Mouse (Mus musculus): ENCODE data around the gene 8030411F24Rik.
"Not testable (repeated sequence)": the region's sequence is repeated elsewhere in the genome, so short reads cannot be mapped to it uniquely, and the experiment has no call there.

Gene 8030411F24Rik

GRCm38 (mm10) chr2:148781709-148782108 is at the start of gene 8030411F24Rik:
Gene 8030411F24Rik, plus strand, starts transcription at chr2:148782009.
- DNase-seq: no peak

DNA sequence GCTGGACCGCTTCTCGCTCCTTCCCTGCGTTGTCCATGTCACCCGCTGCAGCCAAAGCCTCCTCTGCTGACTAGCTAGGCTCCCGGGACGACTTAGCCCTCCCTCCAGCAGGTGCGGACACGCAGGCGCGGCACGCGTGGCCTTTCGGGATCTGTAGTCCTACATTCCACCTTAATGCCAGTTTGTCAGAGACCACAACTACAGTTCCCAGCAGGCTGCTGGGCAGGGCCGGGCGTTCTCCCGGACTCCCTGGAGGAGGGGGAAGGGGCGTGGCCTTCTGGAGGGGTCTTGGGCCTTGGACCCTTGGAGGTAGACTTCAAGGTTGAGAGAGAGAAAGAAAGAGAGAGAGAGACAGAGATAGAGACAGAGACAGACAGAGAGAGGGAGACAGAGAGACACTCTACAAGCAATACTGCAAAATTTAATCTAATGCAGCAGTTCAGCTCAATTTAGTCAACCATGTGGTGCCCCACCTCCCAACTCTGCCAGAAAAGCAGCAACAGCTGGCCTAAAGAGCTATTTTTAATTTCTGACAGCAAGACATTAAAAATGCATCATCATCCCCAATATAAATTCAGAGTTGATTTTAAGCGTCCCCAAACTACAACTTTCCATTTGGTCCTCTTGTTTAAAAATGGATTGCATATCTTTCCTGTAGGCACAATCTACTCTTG is 49.3 kb upstream of the 8030411F24Rik start, which contains the start of gene Napb:
Napb (minus strand) TSS at position 141 of the 674 bp plus-strand sequence.
- peak; percentile 94 to 99 for DNase-seq

- DNase-seq: peak; percentile 89 to 93
Measured at GRCm38 (mm10) chr2:148743001-148743400, 38.8 kb upstream of the 8030411F24Rik start.

- DNase-seq: no peak
Measured at GRCm38 (mm10) chr2:148743846-148744407, 37.9 kb upstream of the 8030411F24Rik start.

DNA sequence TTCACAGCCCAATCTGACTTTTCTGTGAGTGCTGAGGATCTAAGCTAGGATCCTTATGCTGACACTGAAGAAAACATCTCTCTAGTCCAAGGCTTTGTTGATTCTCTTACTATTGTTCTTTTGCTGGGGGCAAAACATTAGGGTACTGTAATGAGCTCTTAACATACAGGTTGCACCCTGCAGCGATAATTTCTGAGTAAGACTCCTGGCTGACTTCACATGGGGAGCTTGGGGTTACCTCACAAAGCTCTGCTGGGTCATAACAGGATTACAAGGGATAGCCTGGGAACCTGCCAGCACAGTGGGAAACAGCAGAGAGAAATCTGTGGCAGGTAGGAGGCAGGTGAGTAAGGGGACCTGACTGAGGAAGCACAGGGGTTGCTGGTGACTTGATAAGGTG is 31.8 kb upstream of the 8030411F24Rik start, which contains the start of gene Cstl1:
Cstl1 (plus strand) TSS at position 301 of the 400 bp plus-strand sequence.
- no peak for DNase-seq

- peak; percentile 79 to 88 for DNase-seq
Measured at GRCm38 (mm10) chr2:148751893-148752813, 29.7 kb upstream of the 8030411F24Rik start.

- DNase-seq: no peak
Measured at GRCm38 (mm10) chr2:148754310-148754846, 27.4 kb upstream of the 8030411F24Rik start.

- no peak for DNase-seq
Measured at GRCm38 (mm10) chr2:148763648-148764388, 18.0 kb upstream of the 8030411F24Rik start.

- DNase-seq: not testable (repeated sequence)
Measured at GRCm38 (mm10) chr2:148771397-148771796, 10.4 kb upstream of the 8030411F24Rik start, which contains the start of gene Cst11. Gene Cst11, minus strand, starts transcription at chr2:148771497.

- DNase-seq: no peak
Measured at GRCm38 (mm10) chr2:148789142-148789541, 7.3 kb downstream of the 8030411F24Rik start, which contains the start of gene Cst12. Gene Cst12, plus strand, starts transcription at chr2:148789361.

- DNase-seq: no peak
Measured at GRCm38 (mm10) chr2:148798485-148798884, 16.7 kb downstream of the 8030411F24Rik start, which contains the start of gene Cst8. Gene Cst8, plus strand, starts transcription at chr2:148798785.

DNA sequence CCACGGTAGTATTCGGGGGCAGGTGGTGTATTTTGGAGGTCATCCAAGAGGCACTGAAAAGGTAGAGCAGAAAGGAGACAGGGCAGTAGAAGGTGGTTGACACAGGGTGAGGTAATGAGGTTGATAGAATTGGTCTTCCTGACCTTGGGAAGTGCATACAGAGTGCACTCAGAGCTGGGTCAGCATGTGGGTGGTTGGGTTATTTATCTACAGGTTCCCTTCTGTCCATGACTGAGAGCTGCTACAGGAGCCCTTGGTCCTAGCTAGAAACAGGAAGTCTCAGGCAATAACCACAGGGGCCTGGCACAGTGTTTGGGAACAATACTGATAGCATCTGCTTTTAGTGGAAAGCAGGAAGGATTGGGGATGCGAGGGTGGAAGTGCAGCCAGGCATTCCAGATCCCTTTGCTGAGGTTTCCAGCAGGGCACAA is 19.7 kb downstream of the 8030411F24Rik start:
- DNase-seq: peak; percentile 74 to 86

- no peak for DNase-seq
Measured at GRCm38 (mm10) chr2:148806696-148807095, 24.9 kb downstream of the 8030411F24Rik start.

- no peak for DNase-seq
Measured at GRCm38 (mm10) chr2:148819909-148820308, 38.1 kb downstream of the 8030411F24Rik start, which contains the start of gene Cst13. Gene Cst13, plus strand, starts transcription at chr2:148820081.

- DNase-seq: no peak
Measured at GRCm38 (mm10) chr2:148825986-148826385, 44.2 kb downstream of the 8030411F24Rik start.

- no peak for DNase-seq
Measured at GRCm38 (mm10) chr2:148834912-148835311, 53.1 kb downstream of the 8030411F24Rik start, which contains the start of gene Cst9. Gene Cst9, plus strand, starts transcription at chr2:148835147.

All from cerebellum, adult 18-20 months (tissue).